Mouse (Mus musculus) ovary, adult 18-20 months (tissue): ENCODE results near the gene Cpne6.

Experiments used
- DNase-seq: peaks from one replicate; pipeline ENCODE4 v3.0.0; 2022; ENCODE audit warnings: low spot score, mixed read lengths

Cpne6 gene

GRCm38 (mm10) chr14:55510125-55510731 lies at the start of gene Cpne6:
Cpne6 (plus strand) TSS chr14:55510445.
- DNase-seq, result no peak

GRCm38 (mm10) chr14:55461757-55462156 lies 48.5 kb upstream of the Cpne6 start:
- DNase-seq, result no peak

- no peak for DNase-seq
Measured at GRCm38 (mm10) chr14:55466481-55466880, 43.8 kb upstream of the Cpne6 start.

GRCm38 (mm10) chr14:55467108-55467507 lies 43.1 kb upstream of the Cpne6 start:
- DNase-seq, result no peak

GRCm38 (mm10) chr14:55468301-55468741 lies 41.9 kb upstream of the Cpne6 start:
- DNase-seq, result no peak

- no peak for DNase-seq
Measured at GRCm38 (mm10) chr14:55469041-55469440, 41.2 kb upstream of the Cpne6 start.

GRCm38 (mm10) chr14:55469821-55470220 lies 40.4 kb upstream of the Cpne6 start:
- no peak for DNase-seq

GRCm38 (mm10) chr14:55470806-55471205 lies 39.4 kb upstream of the Cpne6 start:
- no peak for DNase-seq

GRCm38 (mm10) chr14:55475654-55476053 lies 34.6 kb upstream of the Cpne6 start:
- no peak for DNase-seq

GRCm38 (mm10) chr14:55477421-55477820 lies 32.8 kb upstream of the Cpne6 start:
- DNase-seq, result no peak

- DNase-seq, result no peak
Measured at GRCm38 (mm10) chr14:55477829-55478228, 32.4 kb upstream of the Cpne6 start.

GRCm38 (mm10) chr14:55478651-55479599 lies 31.3 kb upstream of the Cpne6 start, which contains the start of gene Dhrs4:
Dhrs4 (plus strand) TSS chr14:55478758.
- DNase-seq, result peak; percentile 74

- no peak for DNase-seq
Measured at GRCm38 (mm10) chr14:55479629-55480028, 30.6 kb upstream of the Cpne6 start.

- DNase-seq, result no peak
Measured at GRCm38 (mm10) chr14:55484430-55485085, 25.7 kb upstream of the Cpne6 start.

GRCm38 (mm10) chr14:55486836-55487235 lies 23.4 kb upstream of the Cpne6 start:
- DNase-seq, result no peak

GRCm38 (mm10) chr14:55490361-55491201 lies 19.7 kb upstream of the Cpne6 start, which contains the start of gene Carmil3:
Carmil3 (plus strand) TSS chr14:55490651.
- peak; percentile 71 for DNase-seq

- peak; percentile 66 for DNase-seq
Measured at GRCm38 (mm10) chr14:55491291-55491833, 18.9 kb upstream of the Cpne6 start.

GRCm38 (mm10) chr14:55492103-55492502 lies 18.1 kb upstream of the Cpne6 start:
- DNase-seq, result no peak

- DNase-seq, result no peak
Measured at GRCm38 (mm10) chr14:55495509-55496240, 14.6 kb upstream of the Cpne6 start.

- no peak for DNase-seq
Measured at GRCm38 (mm10) chr14:55496761-55497448, 13.3 kb upstream of the Cpne6 start.
